ENCODE assay signal across 17 mouse cellular contexts in the genomic region with DNA sequence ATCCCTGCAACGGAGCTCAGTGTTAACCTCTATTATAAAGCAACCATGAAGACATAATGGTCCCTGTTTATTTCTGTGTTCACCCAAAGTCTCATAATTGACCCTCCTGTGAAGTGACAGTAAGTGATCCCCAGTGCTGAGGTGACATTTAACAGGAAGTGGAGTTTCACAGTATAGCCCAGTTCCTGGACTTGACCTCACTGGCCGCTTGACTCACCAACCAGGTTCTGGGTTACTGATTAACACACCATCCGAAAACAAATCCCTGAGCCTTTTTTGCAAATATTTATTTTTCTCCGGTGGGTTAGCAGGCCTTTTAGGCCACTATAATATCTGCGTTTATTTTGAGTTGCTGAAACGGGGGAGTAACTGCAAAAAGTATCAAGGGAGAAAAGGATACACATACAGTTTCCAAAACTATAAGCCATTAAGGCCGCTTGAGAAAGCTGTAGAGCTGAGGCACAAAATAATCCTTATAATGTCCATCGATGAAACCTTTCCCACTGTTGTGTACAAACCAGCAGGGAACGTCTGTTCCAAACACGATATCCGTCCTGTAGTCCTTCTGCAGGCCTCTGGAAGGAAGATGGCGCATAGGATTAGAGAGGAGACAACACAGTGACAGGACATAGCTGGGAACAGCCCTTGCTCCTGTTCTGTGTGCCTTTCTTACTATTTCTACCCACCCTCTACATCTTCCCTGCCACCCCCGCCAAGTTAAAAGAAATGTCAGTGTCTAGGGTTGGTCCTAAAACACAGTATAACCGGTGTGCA. TPM values are rescaled to one million over a fixed set of nuclear protein-coding genes. Genes with fewer than 3 reads are reported as not detected.
DNase-seq lines count a peak whose midpoint lies in the region; ATAC-seq and TF ChIP-seq lines count a peak whose summit lies in the region.
"Had no signal": no experiment of that assay in that cellular context is flagged by ENCODE, and none has a peak within 500 bp of the region (broad histone marks: within the 10 kb centered on the region; RNA-seq: fewer than 3 reads in every experiment).

No protein-coding gene starts in this region.

- TF ChIP-seq EP300 in liver, embryonic 14.5 days (IDR thresholded peaks at IDR 0.05; ENCODE audit: low read depth): no peak

- peak overlapping the region; percentile 28; the same call in 1 of the 2 replicates for H3K27ac ChIP-seq in intestine, embryonic 16.5 days (ENCODE audit: low read length)
- H3K27ac ChIP-seq in liver, embryonic 14.5 days: no peak overlapping the region
- peak overlapping the region; percentile 67 for H3K27ac ChIP-seq in stomach, embryonic 16.5 days (ENCODE audit: low read length)
- H3K27ac ChIP-seq: forebrain, embryonic 10.5 days; hindbrain, embryonic 13.5 days; limb, embryonic 13.5 days; neural tube, embryonic 15.5 days had no signal

- H3K9ac ChIP-seq in intestine, embryonic 16.5 days (ENCODE audit: low read depth, low read length): no peak overlapping the region
- H3K9ac ChIP-seq in liver, embryonic 14.5 days (replicated peaks): no peak overlapping the region
- no peak overlapping the region for H3K9ac ChIP-seq in stomach, embryonic 16.5 days (ENCODE audit: low read length)
- H3K9ac ChIP-seq: heart, embryonic 12.5 days; hindbrain, embryonic 13.5 days; limb, embryonic 13.5 days; neural tube, embryonic 15.5 days had no signal

- no peaks in the 10 kb centered on the region for H3K4me1 ChIP-seq in intestine, embryonic 16.5 days (ENCODE audit: control insufficient read depth, insufficient read depth, low read length)
- H3K4me1 ChIP-seq in liver, embryonic 14.5 days (replicated peaks; ENCODE audit: control insufficient read depth in 2 of 2, insufficient read depth in 2 of 2, low read length in 1 of 2): peaks cover 0 to 2% of the 10 kb centered on the region in 2 experiments; a peak in 1 of 4 replicates
- peaks cover 2% of the 10 kb centered on the region; the same call in 1 of the 2 replicates for H3K4me1 ChIP-seq in stomach, embryonic 16.5 days (ENCODE audit: control insufficient read depth, insufficient read depth, low read length)
- H3K4me1 ChIP-seq: forebrain, embryonic 10.5 days; heart, embryonic 12.5 days; hindbrain, embryonic 13.5 days; limb, embryonic 13.5 days; neural tube, embryonic 15.5 days had no signal

- no peak for TF ChIP-seq CTCF in liver, embryonic 14.5 days (IDR thresholded peaks at IDR 0.05; ENCODE audit: low read depth)

- no peaks in the 10 kb centered on the region for H3K27me3 ChIP-seq in intestine, embryonic 16.5 days (replicated peaks; ENCODE audit: control insufficient read depth, insufficient read depth, low read length)
- H3K27me3 ChIP-seq in liver, embryonic 14.5 days (ENCODE audit: control insufficient read depth, insufficient read depth, low read length): no peaks in the 10 kb centered on the region
- H3K27me3 ChIP-seq in stomach, embryonic 16.5 days (ENCODE audit: control insufficient read depth, insufficient read depth, low read length): no peaks in the 10 kb centered on the region
- H3K27me3 ChIP-seq: heart, embryonic 12.5 days; hindbrain, embryonic 13.5 days; neural tube, embryonic 15.5 days had no signal

- peak; percentile 49 for DNase-seq in kidney, adult 9 months
- DNase-seq in kidney, adult 11 months: no peak
- DNase-seq in liver, embryonic 14.5 days (ENCODE audit: low read depth in 3 of 3, low spot score in 3 of 3): peak in 1 of 3 experiments; percentile 24
- no peak for DNase-seq in right cerebral cortex, postnatal 14 days
- no peak for DNase-seq in thymus, postnatal 36 days
- DNase-seq: adrenal gland, adult 2 months; B cell, adult 2 months; cerebellum, adult 8-10 months; midbrain, embryonic 14.5 days; thymus, postnatal 4 days had no signal

- peak; percentile 85 for ATAC-seq in intestine, embryonic 16.5 days
- ATAC-seq in liver, embryonic 14.5 days (ENCODE audit: insufficient read depth): peak; percentile 60; the same call in 1 of the 2 replicates
- ATAC-seq in stomach, embryonic 16.5 days (ENCODE audit: insufficient read depth, low FRiP score): peak; percentile 69

- H3K9me3 ChIP-seq in intestine, embryonic 16.5 days (ENCODE audit: control insufficient read depth, low read length): no peaks in the 10 kb centered on the region
- no peaks in the 10 kb centered on the region for H3K9me3 ChIP-seq in liver, embryonic 14.5 days (ENCODE audit: control insufficient read depth, low read length)
- H3K9me3 ChIP-seq in stomach, embryonic 16.5 days (replicated peaks; ENCODE audit: control insufficient read depth, low read length): no peaks in the 10 kb centered on the region
- H3K9me3 ChIP-seq: forebrain, embryonic 10.5 days; heart, embryonic 12.5 days; hindbrain, embryonic 13.5 days; limb, embryonic 13.5 days; neural tube, embryonic 15.5 days had no signal

- H3K36me3 ChIP-seq in intestine, embryonic 16.5 days (ENCODE audit: control insufficient read depth, insufficient read depth, low read length): peaks cover 11% of the 10 kb centered on the region; the same call in 1 of the 2 replicates
- peaks cover 32% of the 10 kb centered on the region for H3K36me3 ChIP-seq in liver, embryonic 14.5 days (replicated peaks; ENCODE audit: control insufficient read depth, insufficient read depth, low read depth)
- peaks cover 20% of the 10 kb centered on the region for H3K36me3 ChIP-seq in stomach, embryonic 16.5 days (ENCODE audit: control insufficient read depth, insufficient read depth, low read length)

- WGBS in intestine, embryonic 16.5 days: 60% methylated on average over 14 of the region's 14 CpGs
- WGBS in liver, embryonic 14.5 days (ENCODE audit: insufficient replicate concordance): 78% methylated on average over 14 of the region's 14 CpGs
- 60% methylated on average over 14 of the region's 14 CpGs for WGBS in stomach, embryonic 16.5 days

- no peak overlapping the region for H3K4me2 ChIP-seq in intestine, embryonic 16.5 days (ENCODE audit: low read depth, low read length)
- H3K4me2 ChIP-seq in liver, embryonic 14.5 days (ENCODE audit: low read depth): no peak overlapping the region
- H3K4me2 ChIP-seq in stomach, embryonic 16.5 days (ENCODE audit: low read depth, low read length): 0 out of 2 replicates have a peak overlapping the region, but pooled peaks have one; percentile 22
- H3K4me2 ChIP-seq: heart, embryonic 12.5 days; hindbrain, embryonic 13.5 days; limb, embryonic 13.5 days; neural tube, embryonic 15.5 days had no signal

- H3K4me3 ChIP-seq in intestine, embryonic 16.5 days (ENCODE audit: low read length): no peak overlapping the region
- H3K4me3 ChIP-seq in liver, embryonic 14.5 days (ENCODE audit: insufficient read depth in 1 of 2, low read depth in 2 of 2, low read length in 2 of 2): no peak overlapping the region
- no peak overlapping the region for H3K4me3 ChIP-seq in stomach, embryonic 16.5 days (replicated peaks; ENCODE audit: low read length)
- H3K4me3 ChIP-seq: forebrain, embryonic 10.5 days; heart, embryonic 12.5 days; hindbrain, embryonic 13.5 days; limb, embryonic 13.5 days; neural tube, embryonic 15.5 days had no signal

RNA-seq across cellular contexts. Expression of a gene that starts 14.1 kb away (rescaled TPM):
- 17.9 and 22.7 TPM in 2 replicates for polyA plus RNA-seq in intestine, embryonic 16.5 days (2015; fragmentation: Nextera tagmentation; extraction: Ambion mirVana)
- 3.8 and 8.7 TPM in 2 replicates for polyA plus RNA-seq in liver, embryonic 14.5 days (2012; rRNA removed)
- polyA plus RNA-seq in liver, embryonic 14.5 days (2014; fragmentation: Nextera tagmentation; extraction: Ambion mirVana): 14.2 and 14.6 TPM in 2 replicates
- polyA plus RNA-seq in stomach, embryonic 16.5 days (2015; fragmentation: Nextera tagmentation; extraction: Ambion mirVana): 25.6 and 27.9 TPM in 2 replicates

RNA-seq across cellular contexts. Expression of a gene that starts 14.2 kb away (rescaled TPM):
- polyA plus RNA-seq in intestine, embryonic 16.5 days (2015; fragmentation: Nextera tagmentation; extraction: Ambion mirVana): 986 and 1,011 TPM in 2 replicates
- 147 and 186 TPM in 2 replicates for polyA plus RNA-seq in liver, embryonic 14.5 days (2012; rRNA removed)
- 390 and 409 TPM in 2 replicates for polyA plus RNA-seq in liver, embryonic 14.5 days (2014; fragmentation: Nextera tagmentation; extraction: Ambion mirVana)
- 595 and 642 TPM in 2 replicates for polyA plus RNA-seq in stomach, embryonic 16.5 days (2015; fragmentation: Nextera tagmentation; extraction: Ambion mirVana)

RNA-seq across cellular contexts. Expression of a gene that starts 36.7 kb away (rescaled TPM):
- polyA plus RNA-seq in intestine, embryonic 16.5 days (2015; fragmentation: Nextera tagmentation; extraction: Ambion mirVana): 2.5 and 7.6 TPM in 2 replicates
- polyA plus RNA-seq in liver, embryonic 14.5 days (2012; rRNA removed): 236 and 321 TPM in 2 replicates
- polyA plus RNA-seq in liver, embryonic 14.5 days (2014; fragmentation: Nextera tagmentation; extraction: Ambion mirVana): 260 and 296 TPM in 2 replicates
- 19.6 and 20.3 TPM in 2 replicates for polyA plus RNA-seq in stomach, embryonic 16.5 days (2015; fragmentation: Nextera tagmentation; extraction: Ambion mirVana)

RNA-seq across cellular contexts. Expression of a gene that starts 46.1 kb away (rescaled TPM):
- 8.9 TPM in 2 replicates for polyA plus RNA-seq in intestine, embryonic 16.5 days (2015; fragmentation: Nextera tagmentation; extraction: Ambion mirVana)
- polyA plus RNA-seq in liver, embryonic 14.5 days (2012; rRNA removed): 3.2 and 4.7 TPM in 2 replicates
- 5.0 and 6.7 TPM in 2 replicates for polyA plus RNA-seq in liver, embryonic 14.5 days (2014; fragmentation: Nextera tagmentation; extraction: Ambion mirVana)
- polyA plus RNA-seq in stomach, embryonic 16.5 days (2015; fragmentation: Nextera tagmentation; extraction: Ambion mirVana): 9.8 and 10.2 TPM in 2 replicates

RNA-seq across cellular contexts. Expression of a gene that starts 58.9 kb away (rescaled TPM):
- 12.5 and 12.6 TPM in 2 replicates for polyA plus RNA-seq in intestine, embryonic 16.5 days (2015; fragmentation: Nextera tagmentation; extraction: Ambion mirVana)
- polyA plus RNA-seq in liver, embryonic 14.5 days (2012; rRNA removed): 1.4 and 2.0 TPM in 2 replicates
- polyA plus RNA-seq in liver, embryonic 14.5 days (2014; fragmentation: Nextera tagmentation; extraction: Ambion mirVana): 2.5 and 2.8 TPM in 2 replicates
- 30.0 and 35.2 TPM in 2 replicates for polyA plus RNA-seq in stomach, embryonic 16.5 days (2015; fragmentation: Nextera tagmentation; extraction: Ambion mirVana)

Comparison
In these comparisons a context has a peak if more than half of its experiments do, and no peak if none do; other contexts are left out.
1. RNA of a gene that starts 36.7 kb away (polyA plus RNA-seq): 236 to 321 TPM in liver, embryonic 14.5 days; 19.6 to 20.3 TPM in stomach, embryonic 16.5 days and 2.5 to 7.6 TPM in intestine, embryonic 16.5 days; every median in the first group is over 10 times any median in the second.
2. Peak in every context shown above with its lines, with median percentiles within 50 percentile points of each other: ATAC-seq.